Mouse (Mus musculus) CH12.LX (cell line): ENCODE measurements around the gene Ucp2.

ENCODE experiments used
- CTCF ChIP-seq, 2 experiments: IDR thresholded peaks in 1 of 2; conservative IDR thresholded peaks in 1 of 2; 2 replicates each; pipeline ENCODE4 v1.5.1; 2011 to 2012; ENCODE audit warnings: low read depth in 2 of 2, low read length in 2 of 2, improper control_type of control experiment in 1 of 2, inconsistent platforms in 1 of 2, mild to moderate bottlenecking in 1 of 2, moderate library complexity in 1 of 2
- POLR2AphosphoS2 ChIP-seq: IDR thresholded peaks from 2 replicates; pipeline ENCODE4 v1.6.1; 2011; ENCODE audit warnings: low read depth, low read length, improper control_type of control experiment

DNA sequence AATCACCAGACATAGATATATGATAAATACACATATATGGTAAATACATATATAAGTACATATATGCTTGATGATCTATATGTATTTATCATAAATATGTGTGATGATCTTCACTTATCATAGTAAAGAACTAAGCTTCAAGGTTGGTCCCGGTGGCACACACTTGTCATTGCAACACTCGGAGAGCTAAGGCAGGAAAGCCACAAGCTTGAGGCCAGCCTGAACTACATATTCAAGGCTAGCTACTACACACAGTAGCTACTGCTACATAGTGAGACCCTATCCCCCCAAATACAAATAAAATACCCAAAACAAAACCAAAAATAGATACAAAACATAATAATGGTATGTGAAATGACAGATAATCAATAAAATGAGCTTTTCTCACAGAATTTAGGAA is 42.7 kb downstream of the Ucp2 start:
- TF ChIP-seq CTCF (conservative IDR thresholded peaks at IDR 0.05 in 1 of 2, IDR thresholded peaks at IDR 0.05 in 1 of 2; ENCODE audit: low read depth in 2 of 2, low read length in 2 of 2) (no peak), POLR2AphosphoS2 (no peak)
